Mouse (Mus musculus): ENCODE measurements around the gene Xab2.

Gene Xab2

GRCm38 (mm10) chr8:3567641-3568371, 53.3 kb downstream of the Xab2 start, which contains the start of gene C330021F23Rik:
Gene C330021F23Rik, plus strand, starts transcription at chr8:3567990.
- peak; percentile 96 for DNase-seq (ENCODE audit: low read depth, low spot score)

Data from R1 (cell line).